Mouse (Mus musculus): ENCODE results near the gene Tnnt2. TPM values are rescaled to one million over a fixed set of nuclear protein-coding genes. Genes with fewer than 3 reads are reported as not detected.
A peak's percentile ranks its signal among the peaks of the same experiment; 100 is the strongest.

The Tnnt2 gene
- polyA plus RNA-seq, 1 experiment from 2014 or later = 0.37 TPM

DNA sequence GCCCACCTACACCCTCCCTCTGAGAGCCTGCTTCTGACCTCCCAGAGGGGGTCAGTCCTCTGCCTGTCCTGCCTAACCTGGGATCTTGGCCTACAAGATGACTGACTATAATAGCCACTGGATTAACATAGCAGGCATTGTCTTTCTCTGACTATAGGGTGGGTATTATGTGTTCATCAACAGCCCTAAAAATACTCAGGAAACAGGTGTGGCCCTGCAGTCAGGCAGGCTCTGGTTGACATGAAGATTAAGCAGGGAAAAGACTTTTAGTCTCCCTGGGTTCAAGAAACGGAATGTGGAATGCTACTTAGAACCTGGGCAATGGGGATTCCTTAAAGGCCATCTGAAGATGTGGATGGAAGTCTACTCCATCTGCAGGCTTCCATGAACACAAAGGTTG is 37.7 kb upstream of the Tnnt2 start:
- ATAC-seq = no peak
- no peaks in the 10 kb centered on the region for H3K27me3 ChIP-seq (replicated peaks; ENCODE audit: control insufficient read depth, insufficient read depth, low read length)
- 73% methylated on average over 1 of the region's 1 CpGs for WGBS

DNA sequence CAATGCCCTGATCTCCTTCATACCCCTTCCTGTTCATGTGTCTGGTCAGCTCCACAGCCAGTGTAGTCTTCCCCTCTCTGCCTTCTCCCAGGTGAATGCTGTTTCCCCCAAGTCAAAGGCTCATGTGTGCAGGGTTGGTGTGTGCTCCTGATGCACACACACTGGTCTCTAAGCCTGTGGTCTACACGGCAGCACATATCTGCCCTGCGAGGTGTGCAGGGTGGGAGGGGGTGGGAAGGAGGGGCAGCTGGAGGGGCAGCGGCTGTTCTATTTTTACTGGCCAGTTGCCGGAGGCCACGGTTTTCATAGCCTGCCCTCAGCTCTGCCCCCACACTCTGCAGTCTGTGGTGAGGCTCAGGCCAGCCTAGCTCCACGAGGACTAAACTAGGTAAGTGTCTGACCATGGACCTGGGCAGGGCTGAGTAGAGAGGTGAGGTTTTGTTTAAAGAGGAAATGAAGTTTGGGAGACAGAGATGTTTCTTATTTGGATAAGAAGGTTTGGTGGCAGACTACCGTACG is 37.0 kb upstream of the Tnnt2 start:
- Histone ChIP-seq H3K36me3 (ENCODE audit: control insufficient read depth, insufficient read depth, low read length) (no peaks in the 10 kb centered on the region), H3K27me3 (replicated peaks; ENCODE audit: control insufficient read depth, insufficient read depth, low read length) (no peaks in the 10 kb centered on the region), H3K27ac (ENCODE audit: low read depth, low read length) (no peak overlapping the region), H3K4me2 (ENCODE audit: low read length) (no peak overlapping the region), H3K9ac (ENCODE audit: low read length) (no peak overlapping the region), H3K9me3 (replicated peaks; ENCODE audit: control insufficient read depth, low read length) (no peaks in the 10 kb centered on the region), H3K4me3 (ENCODE audit: low read depth, low read length) (no peak overlapping the region), H3K4me1 (ENCODE audit: control insufficient read depth, insufficient read depth, low read length) (peaks cover 5% of the 10 kb centered on the region)
- ATAC-seq (no peak), DNase-seq (ENCODE audit: low spot score) (no peak)
- 78% methylated on average over 8 of the region's 8 CpGs for WGBS

More for the DNA sequence above, 37.7 kb upstream of the Tnnt2 start:
- H3K36me3 ChIP-seq (ENCODE audit: control insufficient read depth, insufficient read depth, low read length) = no peaks in the 10 kb centered on the region
- no peak overlapping the region for H3K4me3 ChIP-seq (ENCODE audit: low read depth, low read length)
- H3K4me2 ChIP-seq (ENCODE audit: low read length) = no peak overlapping the region
- H3K4me1 ChIP-seq (ENCODE audit: control insufficient read depth, insufficient read depth, low read length) = peaks cover 7% of the 10 kb centered on the region
- no peaks in the 10 kb centered on the region for H3K9me3 ChIP-seq (replicated peaks; ENCODE audit: control insufficient read depth, low read length)
- no peak overlapping the region for H3K9ac ChIP-seq (ENCODE audit: low read length)
- no peak for DNase-seq (ENCODE audit: low spot score)
- no peak overlapping the region for H3K27ac ChIP-seq (ENCODE audit: low read depth, low read length)

DNA sequence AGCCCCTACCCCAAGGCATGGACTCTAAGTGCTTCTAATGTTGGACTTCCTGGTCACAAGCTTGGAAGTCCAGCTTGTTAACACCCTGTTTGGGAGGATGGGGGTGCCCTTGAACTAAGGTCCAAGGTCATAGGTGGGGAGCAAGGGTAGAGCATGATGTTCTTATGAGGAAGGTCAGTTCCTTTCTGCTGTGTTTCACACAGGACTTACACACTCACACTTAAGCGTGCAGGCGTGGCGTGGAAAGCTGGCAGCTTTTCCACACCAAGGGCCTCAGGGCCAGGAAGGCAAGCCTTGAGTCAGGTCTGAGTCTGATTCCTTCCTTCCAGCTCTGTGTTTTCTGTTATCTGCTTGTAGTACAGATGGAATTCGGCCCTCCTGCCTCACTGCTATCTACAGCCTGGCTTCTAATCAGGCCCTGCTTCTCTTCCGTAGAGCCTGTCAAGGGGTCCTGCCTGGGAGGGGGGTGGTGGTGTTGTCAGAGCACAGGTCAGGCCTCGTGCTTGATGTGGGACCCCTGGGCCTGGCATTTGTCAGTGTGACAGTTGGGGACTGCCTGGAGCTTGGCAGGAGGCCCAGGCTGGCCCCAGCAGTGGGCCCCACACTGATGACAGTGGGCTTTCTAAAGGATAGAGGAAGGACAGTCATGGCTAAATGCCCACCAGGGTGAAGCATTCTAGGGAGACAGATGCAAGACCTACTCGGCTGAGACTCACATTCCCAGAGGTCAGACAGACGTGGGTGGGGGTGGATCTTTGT is 35.8 kb upstream of the Tnnt2 start:
- no peak overlapping the region for H3K9ac ChIP-seq (ENCODE audit: low read length)
- no peaks in the 10 kb centered on the region for H3K9me3 ChIP-seq (replicated peaks; ENCODE audit: control insufficient read depth, low read length)
- ATAC-seq (no peak), DNase-seq (ENCODE audit: low spot score) (no peak)
- H3K4me3 ChIP-seq (ENCODE audit: low read depth, low read length) = no peak overlapping the region
- no peaks in the 10 kb centered on the region for H3K27me3 ChIP-seq (replicated peaks; ENCODE audit: control insufficient read depth, insufficient read depth, low read length)
- no peak overlapping the region for H3K27ac ChIP-seq (ENCODE audit: low read depth, low read length)
- peaks cover 5% of the 10 kb centered on the region for H3K4me1 ChIP-seq (ENCODE audit: control insufficient read depth, insufficient read depth, low read length)
- 51% methylated on average over 8 of the region's 8 CpGs for WGBS
- H3K36me3 ChIP-seq (ENCODE audit: control insufficient read depth, insufficient read depth, low read length) = no peaks in the 10 kb centered on the region
- no peak overlapping the region for H3K4me2 ChIP-seq (ENCODE audit: low read length)

DNA sequence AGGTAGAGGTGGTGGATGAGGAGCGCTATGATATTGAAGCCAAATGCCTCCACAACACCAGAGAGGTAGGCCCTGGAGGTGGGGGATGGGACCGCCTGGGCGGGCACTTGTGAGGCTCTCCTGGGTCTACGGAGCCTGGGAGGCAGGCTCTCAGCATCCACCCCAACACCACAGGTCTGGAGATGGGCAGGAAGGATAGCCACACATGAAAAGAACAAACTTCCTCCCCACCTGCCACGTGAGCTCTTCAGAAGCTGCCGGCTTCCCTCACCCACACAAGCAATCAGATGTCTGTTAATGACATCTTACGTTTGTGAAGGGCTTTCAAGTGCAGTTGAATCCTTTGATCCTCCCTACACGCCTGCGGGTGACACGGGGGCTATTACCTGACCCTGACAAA is 28.6 kb upstream of the Tnnt2 start:
- H3K27ac ChIP-seq (ENCODE audit: low read depth, low read length) = no peak overlapping the region
- WGBS = 67% methylated on average over 10 of the region's 10 CpGs
- no peak for ATAC-seq

DNA sequence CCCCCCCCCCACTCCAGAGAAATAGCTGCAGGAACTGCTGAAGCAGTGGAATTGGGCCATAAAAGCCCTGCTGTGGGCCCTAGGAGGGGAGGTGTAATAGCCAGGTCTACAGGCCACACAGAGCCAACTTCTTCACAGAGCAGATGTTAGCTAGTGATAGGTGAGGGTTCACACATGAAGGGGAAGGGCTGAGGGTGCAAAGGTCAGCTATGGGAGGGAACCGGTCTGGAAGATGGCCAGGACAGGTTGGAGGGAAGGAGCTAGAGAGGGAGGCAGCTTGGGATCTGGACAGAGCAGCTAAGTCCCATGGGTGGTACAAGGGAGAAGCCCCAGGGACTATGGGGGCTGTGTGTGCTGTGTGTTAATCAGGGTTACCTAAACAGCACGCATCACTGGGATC is 26.0 kb upstream of the Tnnt2 start:
- Histone ChIP-seq H3K4me3 (ENCODE audit: low read depth, low read length) (no peak overlapping the region), H3K4me1 (ENCODE audit: control insufficient read depth, insufficient read depth, low read length) (no peaks in the 10 kb centered on the region; the same call in 1 of the 2 replicates), H3K9ac (ENCODE audit: low read length) (no peak overlapping the region), H3K27me3 (replicated peaks; ENCODE audit: control insufficient read depth, insufficient read depth, low read length) (no peaks in the 10 kb centered on the region), H3K36me3 (ENCODE audit: control insufficient read depth, insufficient read depth, low read length) (no peaks in the 10 kb centered on the region), H3K4me2 (ENCODE audit: low read length) (no peak overlapping the region), H3K27ac (ENCODE audit: low read depth, low read length) (no peak overlapping the region), H3K9me3 (replicated peaks; ENCODE audit: control insufficient read depth, low read length) (no peaks in the 10 kb centered on the region)
- no peak for DNase-seq (ENCODE audit: low spot score)
- WGBS = 84% methylated on average over 2 of the region's 2 CpGs
- no peak for ATAC-seq

More for the DNA sequence above, 28.6 kb upstream of the Tnnt2 start:
- Histone ChIP-seq H3K4me3 (ENCODE audit: low read depth, low read length) (no peak overlapping the region), H3K4me1 (ENCODE audit: control insufficient read depth, insufficient read depth, low read length) (no peaks in the 10 kb centered on the region), H3K27me3 (replicated peaks; ENCODE audit: control insufficient read depth, insufficient read depth, low read length) (no peaks in the 10 kb centered on the region), H3K9ac (ENCODE audit: low read length) (no peak overlapping the region), H3K4me2 (ENCODE audit: low read length) (no peak overlapping the region), H3K36me3 (ENCODE audit: control insufficient read depth, insufficient read depth, low read length) (no peaks in the 10 kb centered on the region), H3K9me3 (replicated peaks; ENCODE audit: control insufficient read depth, low read length) (no peaks in the 10 kb centered on the region)
- no peak for DNase-seq (ENCODE audit: low spot score)

DNA sequence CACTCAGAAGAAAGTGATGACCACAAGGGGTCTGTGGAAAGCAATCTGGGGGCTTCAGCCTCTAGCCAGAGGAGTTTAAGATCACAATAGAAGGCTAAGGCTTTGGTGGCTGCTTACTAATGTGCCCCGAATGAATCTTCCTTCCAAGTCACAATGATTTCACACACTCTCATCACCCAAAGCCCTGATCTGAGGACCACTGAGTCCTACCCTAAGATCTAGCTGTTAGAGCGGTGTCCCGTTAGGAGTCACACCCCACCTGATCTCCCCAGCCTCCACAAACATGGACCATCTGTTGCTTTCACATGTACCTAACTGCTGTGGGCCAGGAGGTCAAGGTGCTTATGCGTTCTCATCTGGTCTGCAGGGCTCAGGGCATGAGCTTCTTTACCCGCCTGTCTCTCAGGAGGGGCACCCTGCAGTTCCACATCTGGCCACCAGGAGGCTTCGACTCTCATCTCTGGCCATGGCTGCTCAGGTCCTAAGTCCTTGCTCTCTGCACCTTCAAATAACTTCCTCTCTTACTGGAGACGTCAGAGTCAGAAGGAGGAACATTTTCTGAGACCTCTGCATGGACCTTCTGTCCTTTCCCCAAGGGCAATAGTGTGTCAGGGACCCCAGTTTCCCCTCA is 25.0 kb upstream of the Tnnt2 start:
- no peak overlapping the region for H3K4me3 ChIP-seq (ENCODE audit: low read depth, low read length)
- H3K27me3 ChIP-seq (replicated peaks; ENCODE audit: control insufficient read depth, insufficient read depth, low read length) = no peaks in the 10 kb centered on the region
- ATAC-seq = peak; percentile 52; the same call in 1 of the 2 replicates
- no peak overlapping the region for H3K27ac ChIP-seq (ENCODE audit: low read depth, low read length)
- no peaks in the 10 kb centered on the region for H3K9me3 ChIP-seq (replicated peaks; ENCODE audit: control insufficient read depth, low read length)
- peak; percentile 74 for DNase-seq (ENCODE audit: low spot score)
- H3K4me2 ChIP-seq (ENCODE audit: low read length) = no peak overlapping the region
- H3K36me3 ChIP-seq (ENCODE audit: control insufficient read depth, insufficient read depth, low read length) = no peaks in the 10 kb centered on the region
- 36% methylated on average over 7 of the region's 7 CpGs for WGBS
- H3K9ac ChIP-seq (ENCODE audit: low read length) = no peak overlapping the region
- H3K4me1 ChIP-seq (ENCODE audit: control insufficient read depth, insufficient read depth, low read length) = no peaks in the 10 kb centered on the region; the same call in 1 of the 2 replicates

DNA sequence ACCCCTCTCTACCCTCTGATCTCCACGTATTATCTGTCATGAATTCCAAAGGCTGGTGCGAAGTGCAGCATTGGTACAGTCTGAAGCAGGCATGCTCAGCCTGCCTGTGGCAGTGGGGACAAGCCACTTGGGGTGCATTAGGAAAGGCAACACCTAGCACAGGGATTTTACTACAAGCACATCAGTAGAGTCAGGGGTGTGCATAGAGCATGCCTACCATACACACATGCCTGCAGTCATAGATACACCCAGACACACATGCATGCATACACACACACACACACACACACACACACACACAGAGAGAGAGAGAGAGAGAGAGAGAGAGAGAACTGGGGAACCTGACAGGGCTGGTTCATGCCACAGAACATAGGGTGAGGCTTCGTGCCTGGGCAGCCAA is 23.9 kb upstream of the Tnnt2 start:
- peaks cover 8% of the 10 kb centered on the region for H3K27me3 ChIP-seq (replicated peaks; ENCODE audit: control insufficient read depth, insufficient read depth, low read length)
- no peak for DNase-seq (ENCODE audit: low spot score)
- no peak overlapping the region for H3K4me2 ChIP-seq (ENCODE audit: low read length)
- no peaks in the 10 kb centered on the region for H3K36me3 ChIP-seq (ENCODE audit: control insufficient read depth, insufficient read depth, low read length)
- no peak for ATAC-seq
- no peak overlapping the region for H3K9ac ChIP-seq (ENCODE audit: low read length)
- no peaks in the 10 kb centered on the region for H3K9me3 ChIP-seq (replicated peaks; ENCODE audit: control insufficient read depth, low read length)
- no peak overlapping the region for H3K4me3 ChIP-seq (ENCODE audit: low read depth, low read length)
- H3K4me1 ChIP-seq (ENCODE audit: control insufficient read depth, insufficient read depth, low read length) = no peaks in the 10 kb centered on the region; the same call in 1 of the 2 replicates
- WGBS = 74% methylated on average over 3 of the region's 3 CpGs
- no peak overlapping the region for H3K27ac ChIP-seq (ENCODE audit: low read depth, low read length)

DNA sequence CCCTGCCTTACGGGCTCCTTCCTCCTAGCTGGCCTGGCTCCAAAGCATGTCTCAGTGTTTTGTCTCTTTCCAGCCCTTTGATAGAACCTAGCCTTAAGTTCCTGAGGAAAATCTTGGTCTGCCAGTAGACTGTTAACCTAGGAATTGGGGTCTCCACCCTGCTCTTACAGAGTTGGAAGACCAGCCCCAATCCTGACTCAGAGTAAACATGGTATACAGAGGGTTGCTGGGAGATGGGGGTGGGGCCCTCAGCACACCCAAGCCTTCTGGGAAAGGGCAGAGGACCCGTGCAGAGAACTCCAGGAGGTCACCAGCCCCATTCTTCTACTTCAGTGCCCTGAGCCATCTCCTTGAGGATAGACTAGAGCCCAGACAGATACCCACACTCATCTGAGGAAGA is 23.5 kb upstream of the Tnnt2 start:
- H3K4me2 ChIP-seq (ENCODE audit: low read length) = no peak overlapping the region
- H3K4me3 ChIP-seq (ENCODE audit: low read depth, low read length) = no peak overlapping the region
- peaks cover 13% of the 10 kb centered on the region for H3K27me3 ChIP-seq (replicated peaks; ENCODE audit: control insufficient read depth, insufficient read depth, low read length)
- DNase-seq (ENCODE audit: low spot score) = no peak
- no peaks in the 10 kb centered on the region for H3K9me3 ChIP-seq (replicated peaks; ENCODE audit: control insufficient read depth, low read length)
- H3K36me3 ChIP-seq (ENCODE audit: control insufficient read depth, insufficient read depth, low read length) = no peaks in the 10 kb centered on the region
- H3K4me1 ChIP-seq (ENCODE audit: control insufficient read depth, insufficient read depth, low read length) = no peaks in the 10 kb centered on the region; the same call in 1 of the 2 replicates
- H3K27ac ChIP-seq (ENCODE audit: low read depth, low read length) = no peak overlapping the region
- H3K9ac ChIP-seq (ENCODE audit: low read length) = no peak overlapping the region
- ATAC-seq = no peak
- WGBS = 30% methylated on average over 2 of the region's 2 CpGs

DNA sequence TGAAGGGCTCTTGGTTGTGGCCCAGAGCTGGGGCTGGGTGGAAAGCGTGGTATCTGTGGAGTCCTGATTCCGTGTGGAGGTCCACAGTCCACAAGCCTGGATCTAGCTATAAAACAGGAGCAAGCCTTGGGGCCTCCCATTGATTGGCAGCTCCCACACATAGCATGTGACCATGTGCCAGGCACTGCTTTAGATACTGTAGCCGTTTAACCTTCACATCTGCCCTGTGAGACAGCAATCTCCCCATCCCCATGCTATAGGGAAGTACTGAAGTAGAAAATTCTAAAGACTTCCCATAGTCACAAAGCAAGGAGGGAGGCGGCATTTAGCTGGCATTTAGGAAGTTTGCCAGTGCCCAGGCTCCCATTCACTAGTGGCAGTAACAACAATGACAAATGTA is 23.1 kb upstream of the Tnnt2 start:
- WGBS = 42% methylated on average over 4 of the region's 4 CpGs
- no peak overlapping the region for H3K27ac ChIP-seq (ENCODE audit: low read depth, low read length)
- H3K27me3 ChIP-seq (replicated peaks; ENCODE audit: control insufficient read depth, insufficient read depth, low read length) = peaks cover 17% of the 10 kb centered on the region
- no peaks in the 10 kb centered on the region for H3K36me3 ChIP-seq (ENCODE audit: control insufficient read depth, insufficient read depth, low read length)
- ATAC-seq (peak; percentile 47; the same call in 1 of the 2 replicates), DNase-seq (ENCODE audit: low spot score) (peak; percentile 44)
- no peaks in the 10 kb centered on the region; the same call in 1 of the 2 replicates for H3K4me1 ChIP-seq (ENCODE audit: control insufficient read depth, insufficient read depth, low read length)
- no peak overlapping the region for H3K4me2 ChIP-seq (ENCODE audit: low read length)
- no peaks in the 10 kb centered on the region for H3K9me3 ChIP-seq (replicated peaks; ENCODE audit: control insufficient read depth, low read length)
- no peak overlapping the region for H3K4me3 ChIP-seq (ENCODE audit: low read depth, low read length)
- H3K9ac ChIP-seq (ENCODE audit: low read length) = no peak overlapping the region

Data from forebrain, embryonic 14.5 days (tissue).